ENCODE assay signal across 15 mouse cellular contexts in genomic region chr2:68318452-68318851, GRCm38 (mm10).
DNase-seq lines count a peak whose midpoint lies in the region; ATAC-seq and TF ChIP-seq lines count a peak whose summit lies in the region.
"Had no signal": no experiment of that assay in that cellular context is flagged by ENCODE, and none has a peak within 500 bp of the region (broad histone marks: within the 10 kb centered on the region; RNA-seq: fewer than 3 reads in every experiment).

No protein-coding gene starts in this region.

- no peak overlapping the region for H3K27ac ChIP-seq in forebrain, embryonic 11.5 days (ENCODE audit: low read depth, low read length)
- H3K27ac ChIP-seq in forebrain, postnatal 0 days (ENCODE audit: low read depth, low read length), result no peak overlapping the region
- H3K27ac ChIP-seq in stomach, embryonic 14.5 days (ENCODE audit: low read length), result no peak overlapping the region
- H3K27ac ChIP-seq in stomach, postnatal 0 days (replicated peaks), result no peak overlapping the region
- no peak overlapping the region for H3K27ac ChIP-seq in midbrain, embryonic 16.5 days (ENCODE audit: low read length)
- H3K27ac ChIP-seq: embryonic facial prominence, embryonic 13.5 days; liver, embryonic 13.5 days had no signal

- peaks cover 2% of the 10 kb centered on the region; the same call in 1 of the 2 replicates for H3K36me3 ChIP-seq in forebrain, embryonic 11.5 days (ENCODE audit: control insufficient read depth, insufficient read depth, low read length)
- H3K36me3 ChIP-seq in forebrain, postnatal 0 days (ENCODE audit: insufficient read depth), result no peaks in the 10 kb centered on the region
- H3K36me3 ChIP-seq in stomach, embryonic 14.5 days (ENCODE audit: control insufficient read depth, insufficient read depth, low read length), result no peaks in the 10 kb centered on the region
- H3K36me3 ChIP-seq in stomach, postnatal 0 days (ENCODE audit: control insufficient read depth, insufficient read depth, low read length), result no peaks in the 10 kb centered on the region
- H3K36me3 ChIP-seq in midbrain, embryonic 16.5 days (ENCODE audit: control insufficient read depth, insufficient read depth, low read length), result no peaks in the 10 kb centered on the region
- H3K36me3 ChIP-seq: embryonic facial prominence, embryonic 13.5 days; G1E; liver, embryonic 13.5 days had no signal

- H3K4me1 ChIP-seq in forebrain, embryonic 11.5 days (replicated peaks; ENCODE audit: control insufficient read depth, insufficient read depth, low read length), result peaks cover 18% of the 10 kb centered on the region; the same call in 1 of the 2 replicates
- peaks cover 9% of the 10 kb centered on the region; the same call in 1 of the 2 replicates for H3K4me1 ChIP-seq in forebrain, postnatal 0 days (ENCODE audit: insufficient read depth)
- H3K4me1 ChIP-seq in stomach, embryonic 14.5 days (ENCODE audit: control insufficient read depth, insufficient read depth, low read length), result no peaks in the 10 kb centered on the region
- H3K4me1 ChIP-seq in stomach, postnatal 0 days (replicated peaks; ENCODE audit: control insufficient read depth, insufficient read depth), result no peaks in the 10 kb centered on the region; the same call in 1 of the 2 replicates
- peaks cover 20% of the 10 kb centered on the region for H3K4me1 ChIP-seq in midbrain, embryonic 16.5 days (ENCODE audit: control insufficient read depth, insufficient read depth, low read length)
- H3K4me1 ChIP-seq: liver, embryonic 13.5 days had no signal

- WGBS in forebrain, embryonic 11.5 days, result 42% methylated on average over 5 of the region's 5 CpGs
- WGBS in forebrain, postnatal 0 days, result 48% methylated on average over 5 of the region's 5 CpGs
- WGBS in stomach, embryonic 14.5 days, result 87% methylated on average over 5 of the region's 5 CpGs
- 78% methylated on average over 5 of the region's 5 CpGs for WGBS in stomach, postnatal 0 days
- 66% methylated on average over 5 of the region's 5 CpGs for WGBS in midbrain, embryonic 16.5 days

- no peak for DNase-seq in forebrain, embryonic 11.5 days (ENCODE audit: low spot score)
- DNase-seq in forebrain, postnatal 0 days, result no peak
- DNase-seq in stomach, postnatal 0 days (ENCODE audit: low spot score), result no peak
- no peak for DNase-seq in layer of hippocampus, adult 11-12 months (ENCODE audit: low spot score)
- DNase-seq in adrenal gland, adult (ENCODE audit: inconsistent age in 2 of 2, low spot score in 1 of 2), result no peak
- DNase-seq: cerebellum, adult 9-10 months; heart, postnatal 4 days; kidney, adult 8-10 months; liver, embryonic 13.5 days; lung, postnatal 36 days had no signal

- peak; percentile 78 for ATAC-seq in forebrain, embryonic 11.5 days (replicated peaks; ENCODE audit: low FRiP score)
- ATAC-seq in forebrain, postnatal 0 days, result no peak; the same call in 1 of the 2 replicates
- ATAC-seq in stomach, embryonic 14.5 days (ENCODE audit: insufficient number of reproducible peaks, insufficient read depth, low FRiP score, low read depth), result 0 out of 2 replicates have a peak, but pooled peaks have one; percentile 10
- ATAC-seq in stomach, postnatal 0 days (ENCODE audit: low FRiP score, low TSS enrichment), result no peak
- ATAC-seq in midbrain, embryonic 16.5 days, result peak; percentile 19; the same call in 1 of the 2 replicates
- no peak for ATAC-seq in monocyte, adult 5-6 weeks (replicated peaks; ENCODE audit: insufficient number of reproducible peaks, low FRiP score, low TSS enrichment, poor library complexity, severe bottlenecking)

- TF ChIP-seq CTCF in forebrain, postnatal 0 days (IDR thresholded peaks at IDR 0.05; ENCODE audit: low read depth), result no peak
- TF ChIP-seq CTCF in stomach, postnatal 0 days (IDR thresholded peaks at IDR 0.05; ENCODE audit: low read depth), result no peak

- TF ChIP-seq EP300 in stomach, postnatal 0 days (optimal IDR thresholded peaks at IDR 0.05), result no peak

- no peak overlapping the region for H3K4me2 ChIP-seq in forebrain, embryonic 11.5 days (ENCODE audit: low read depth, low read length, severe bottlenecking)
- H3K4me2 ChIP-seq in forebrain, postnatal 0 days (ENCODE audit: low read depth), result no peak overlapping the region
- H3K4me2 ChIP-seq in stomach, embryonic 14.5 days (replicated peaks; ENCODE audit: low read depth, low read length), result no peak overlapping the region
- H3K4me2 ChIP-seq in stomach, postnatal 0 days (replicated peaks; ENCODE audit: low read depth), result no peak overlapping the region
- no peak overlapping the region for H3K4me2 ChIP-seq in midbrain, embryonic 16.5 days (ENCODE audit: low read length)
- H3K4me2 ChIP-seq: embryonic facial prominence, embryonic 13.5 days; liver, embryonic 13.5 days had no signal

- no peaks in the 10 kb centered on the region for H3K9me3 ChIP-seq in forebrain, embryonic 11.5 days (ENCODE audit: control insufficient read depth, low read length)
- no peaks in the 10 kb centered on the region for H3K9me3 ChIP-seq in forebrain, postnatal 0 days (ENCODE audit: low read length)
- no peaks in the 10 kb centered on the region for H3K9me3 ChIP-seq in stomach, embryonic 14.5 days (ENCODE audit: control insufficient read depth, low read depth, low read length)
- no peaks in the 10 kb centered on the region for H3K9me3 ChIP-seq in stomach, postnatal 0 days (ENCODE audit: control insufficient read depth, low read length)
- H3K9me3 ChIP-seq in midbrain, embryonic 16.5 days (replicated peaks; ENCODE audit: control insufficient read depth, low read length, poor library complexity, severe bottlenecking), result no peaks in the 10 kb centered on the region
- H3K9me3 ChIP-seq: embryonic facial prominence, embryonic 13.5 days; liver, embryonic 13.5 days had no signal

- H3K9ac ChIP-seq in forebrain, embryonic 11.5 days (ENCODE audit: low read length), result no peak overlapping the region
- no peak overlapping the region for H3K9ac ChIP-seq in forebrain, postnatal 0 days
- H3K9ac ChIP-seq in stomach, embryonic 14.5 days (replicated peaks; ENCODE audit: low read depth, low read length), result no peak overlapping the region
- no peak overlapping the region for H3K9ac ChIP-seq in stomach, postnatal 0 days (ENCODE audit: low read length)
- H3K9ac ChIP-seq in midbrain, embryonic 16.5 days (ENCODE audit: low read depth, low read length), result no peak overlapping the region
- H3K9ac ChIP-seq: embryonic facial prominence, embryonic 13.5 days; liver, embryonic 13.5 days had no signal

- no peaks in the 10 kb centered on the region for H3K27me3 ChIP-seq in forebrain, embryonic 11.5 days (ENCODE audit: control insufficient read depth, insufficient read depth, low read length)
- no peaks in the 10 kb centered on the region for H3K27me3 ChIP-seq in forebrain, postnatal 0 days (ENCODE audit: insufficient read depth, low read length)
- no peaks in the 10 kb centered on the region for H3K27me3 ChIP-seq in stomach, embryonic 14.5 days (ENCODE audit: control insufficient read depth, insufficient read depth, low read length)
- H3K27me3 ChIP-seq in stomach, postnatal 0 days (ENCODE audit: control insufficient read depth, insufficient read depth, low read length), result no peaks in the 10 kb centered on the region
- H3K27me3 ChIP-seq in midbrain, embryonic 16.5 days (ENCODE audit: control insufficient read depth, insufficient read depth, low read depth, low read length), result no peaks in the 10 kb centered on the region
- H3K27me3 ChIP-seq: embryonic facial prominence, embryonic 13.5 days; liver, embryonic 13.5 days had no signal

- H3K4me3 ChIP-seq in forebrain, embryonic 11.5 days (ENCODE audit: low read depth, low read length), result no peak overlapping the region
- no peak overlapping the region for H3K4me3 ChIP-seq in forebrain, postnatal 0 days (ENCODE audit: low read depth, low read length)
- H3K4me3 ChIP-seq in stomach, embryonic 14.5 days (ENCODE audit: low read depth, low read length), result no peak overlapping the region
- no peak overlapping the region for H3K4me3 ChIP-seq in stomach, postnatal 0 days (ENCODE audit: low read depth, low read length)
- no peak overlapping the region for H3K4me3 ChIP-seq in midbrain, embryonic 16.5 days (ENCODE audit: low read depth, low read length)
- H3K4me3 ChIP-seq: embryonic facial prominence, embryonic 13.5 days; liver, embryonic 13.5 days had no signal

Comparison
In these comparisons a context has a peak if more than half of its experiments do, and no peak if none do; other contexts are left out.
1. ATAC-seq: peak in forebrain, embryonic 11.5 days (single experiment), stomach, embryonic 14.5 days (single experiment) and midbrain, embryonic 16.5 days (single experiment); none in forebrain, postnatal 0 days (single experiment), stomach, postnatal 0 days (single experiment) and monocyte, adult 5-6 weeks (single experiment).